Mouse (Mus musculus) layer of hippocampus, adult 18-20 months (tissue): ENCODE data around the gene Bag2. TPM values are rescaled to one million over a fixed set of nuclear protein-coding genes. Genes with fewer than 3 reads are reported as not detected.

Source experiments
- total RNA-seq, 2 experiments: library from RNA; stranded (reverse); gene quantifications; 2 replicates each; pipeline ENCODE4 v1.2.3; 2021

Bag2 gene
- total RNA-seq, 2 experiments from 2014 or later = 9.5 to 10.7 TPM

Other genes with a start within 250 kb of the Bag2 start
- gene Prim2, start 88.0 kb downstream of the Bag2 start, total RNA-seq = 1 to 10 TPM; 4.5 to 5.0 TPM
- 10 to 100 TPM; 29.6 to 31.3 TPM for gene Rab23, start 37.9 kb downstream of the Bag2 start, total RNA-seq
- 10 to 100 TPM; 47.2 to 55.0 TPM for gene Zfp451, start 56.8 kb upstream of the Bag2 start, total RNA-seq
- 10 to 100 TPM; 74.5 to 80.9 TPM for gene Bend6, start 150.0 kb upstream of the Bag2 start, total RNA-seq
- gene Dst, start 150.4 kb upstream of the Bag2 start, total RNA-seq = 100 to 1,000 TPM; 195 to 198 TPM